Mouse (Mus musculus): ENCODE measurements around the gene Wbp1.

DNA sequence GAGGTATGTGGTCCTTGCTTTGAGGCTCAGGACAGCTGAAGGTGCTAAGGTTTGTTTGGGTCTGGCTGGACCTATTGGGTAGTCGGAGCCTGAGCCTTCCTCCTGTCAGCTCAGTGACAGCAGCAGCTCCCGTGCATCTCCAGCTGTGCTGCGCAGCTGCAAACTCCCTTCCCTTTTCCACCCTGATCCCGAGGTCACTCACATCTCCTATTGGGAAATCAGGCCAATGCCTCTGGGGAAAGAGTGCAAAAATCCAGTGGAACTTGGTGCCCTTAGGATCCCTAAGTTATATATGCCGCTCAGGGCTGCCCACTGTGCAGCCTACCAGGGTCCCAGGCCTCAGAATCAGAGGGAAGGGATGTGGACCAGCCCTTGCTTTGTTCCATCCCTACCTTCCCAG lies 37.9 kb downstream of the Wbp1 start:
- TF ChIP-seq CTCF (conservative IDR thresholded peaks at IDR 0.05 in 1 of 2, IDR thresholded peaks at IDR 0.05 in 1 of 2; ENCODE audit: low read depth in 2 of 2, low read length in 2 of 2), result no peak
- TF ChIP-seq JUN (IDR thresholded peaks at IDR 0.05; ENCODE audit: insufficient read depth, low read depth, low read length), result no peak
- no peak for TF ChIP-seq MAX (IDR thresholded peaks at IDR 0.05; ENCODE audit: low read length)
- TF ChIP-seq EP300 (IDR thresholded peaks at IDR 0.05; ENCODE audit: low read length), result no peak
